Mouse (Mus musculus): Measurements from ENCODE around the gene Frs2. TPM values are rescaled to one million over a fixed set of nuclear protein-coding genes. Genes with fewer than 3 reads are reported as not detected.

Frs2 gene
- total RNA-seq, 2 experiments from 2014 or later = 28.0 to 30.0 TPM

- no peak for DNase-seq (ENCODE audit: low spot score in 2 of 2)
Observed at GRCm38 (mm10) chr10:117106244-117106643, 42.1 kb downstream of the Frs2 start.

DNA sequence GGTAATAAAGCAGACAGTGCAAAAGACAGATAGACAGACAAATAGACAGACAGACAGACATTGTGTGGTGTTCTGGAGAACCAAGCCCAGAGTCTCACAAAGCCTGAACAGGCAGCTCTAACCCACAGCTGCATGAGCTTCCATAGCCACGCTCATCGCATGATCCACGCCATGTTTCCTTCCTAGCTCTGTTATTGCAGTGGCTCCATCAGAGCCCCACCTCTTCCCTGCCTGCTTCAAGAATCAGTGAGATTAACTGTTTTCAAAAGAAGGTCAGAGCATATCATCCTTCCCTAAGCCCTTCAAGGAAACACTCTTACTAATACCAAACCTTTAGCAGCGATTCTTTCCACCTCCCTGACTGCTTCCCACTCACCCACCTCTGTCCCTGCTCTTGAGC, 43.3 kb downstream of the Frs2 start:
- DNase-seq (ENCODE audit: low spot score in 2 of 2) = no peak

GRCm38 (mm10) chr10:117103854-117104598, 44.3 kb downstream of the Frs2 start:
- no peak for DNase-seq (ENCODE audit: low spot score in 2 of 2)

DNA sequence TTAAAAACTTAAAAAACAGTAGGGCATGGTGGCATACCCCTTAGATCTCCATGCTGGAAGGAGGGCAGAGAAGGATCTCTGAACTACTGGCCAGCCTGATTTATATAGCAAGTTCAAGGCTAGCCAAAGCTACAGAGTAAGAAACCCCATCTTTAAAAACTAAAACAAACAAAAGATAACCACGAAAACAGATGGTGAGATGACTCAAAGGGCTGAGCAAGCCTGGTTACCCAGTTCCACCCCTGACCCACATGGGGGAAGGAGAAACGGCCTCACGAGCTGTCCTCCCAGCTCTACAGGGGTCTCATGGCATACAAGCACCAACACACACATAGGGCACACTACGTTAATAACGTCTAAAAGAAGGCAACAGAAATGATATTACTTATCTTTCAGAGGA, 48.2 kb downstream of the Frs2 start:
- DNase-seq (ENCODE audit: low spot score in 2 of 2) = no peak

DNA sequence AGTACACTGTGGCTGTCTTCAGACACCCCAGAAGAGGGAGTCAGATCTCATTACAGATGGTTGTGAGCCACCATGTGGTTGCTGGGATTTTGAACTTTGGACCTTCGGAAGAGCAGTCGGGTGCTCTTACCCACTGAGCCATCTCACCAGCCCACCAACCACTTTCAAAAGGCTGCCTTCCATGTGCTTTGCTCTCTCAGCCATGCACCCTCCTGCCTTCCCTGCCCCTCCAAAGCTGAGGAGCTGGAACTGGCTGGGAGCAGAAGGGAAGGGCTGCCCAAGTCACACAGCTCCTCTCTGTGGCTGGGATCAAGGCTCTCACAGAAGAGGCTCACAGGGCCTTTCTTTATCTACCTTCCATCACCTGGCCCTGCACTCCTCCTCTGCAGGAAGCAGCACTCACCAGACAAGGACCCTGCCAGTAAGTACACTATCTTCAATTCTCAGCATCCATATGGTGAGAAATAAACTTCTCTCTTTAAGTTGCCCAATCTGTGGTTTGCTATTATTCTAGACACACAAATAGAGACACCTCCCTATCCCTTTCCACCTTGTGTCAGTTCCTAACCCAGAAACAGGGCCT, 51.1 kb downstream of the Frs2 start:
- DNase-seq (ENCODE audit: low spot score in 2 of 2) = no peak

DNA sequence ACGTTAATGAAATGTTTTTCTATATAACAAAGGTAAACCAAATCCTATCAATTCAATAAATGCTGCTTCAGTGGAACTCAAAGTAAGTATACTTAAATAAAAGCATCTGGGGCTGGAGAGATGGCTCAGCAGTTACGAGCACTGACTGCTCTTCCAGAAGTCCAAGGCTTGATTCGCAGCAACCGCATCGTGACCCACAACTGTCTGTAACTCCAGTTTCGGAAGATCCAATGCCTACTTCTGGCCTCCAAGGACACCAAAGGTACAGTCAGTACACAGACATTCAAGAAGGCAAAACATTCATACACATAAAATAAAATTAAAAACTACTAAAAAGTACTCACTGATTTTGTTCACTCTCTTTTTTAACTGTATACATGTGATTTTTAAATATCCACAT, 52.2 kb downstream of the Frs2 start:
- DNase-seq (ENCODE audit: low spot score in 2 of 2) = no peak

DNA sequence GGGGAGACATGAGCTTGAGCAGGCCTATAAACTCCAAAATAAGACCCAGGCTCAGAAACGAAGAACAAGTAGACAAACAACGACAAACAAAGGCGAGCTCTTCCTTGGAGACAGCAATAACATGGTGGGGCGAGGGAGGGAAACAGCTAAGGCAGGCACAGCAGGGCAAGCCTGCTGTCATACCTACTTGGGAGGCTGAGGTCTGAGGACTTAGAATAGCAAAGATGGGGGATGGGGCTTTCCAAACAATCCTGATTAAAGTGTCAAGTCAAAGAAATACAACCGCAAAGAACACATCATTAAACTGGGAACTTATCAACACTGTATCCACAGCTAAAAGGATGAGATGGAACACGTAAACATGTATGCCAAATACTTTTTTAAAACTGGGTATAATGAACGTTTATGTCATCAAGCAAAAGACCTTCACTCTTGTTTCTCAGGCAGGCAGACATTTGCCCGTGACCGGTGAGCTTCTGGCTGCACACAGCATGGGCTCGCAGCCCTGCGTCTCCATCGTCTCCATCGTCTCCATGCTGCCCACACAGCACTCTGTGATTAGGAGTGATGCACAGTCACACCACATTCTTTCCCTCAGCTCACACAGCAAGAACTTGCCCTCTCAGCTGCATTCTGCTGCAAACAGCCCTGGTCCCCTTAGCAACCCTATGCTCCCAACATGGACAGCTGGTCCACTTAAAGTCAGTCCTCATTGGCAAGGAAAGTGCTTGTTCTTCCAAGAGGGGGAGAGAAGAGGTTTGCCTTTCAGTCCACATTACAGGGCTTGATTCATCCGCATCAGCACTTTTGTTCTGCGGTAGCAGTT, 53.6 kb downstream of the Frs2 start:
- peak; percentile 43 to 57 for DNase-seq (ENCODE audit: low spot score in 2 of 2)

GRCm38 (mm10) chr10:117089628-117090027, 58.7 kb downstream of the Frs2 start:
- DNase-seq (ENCODE audit: low spot score in 2 of 2) = no peak

- no peak for DNase-seq (ENCODE audit: low spot score in 2 of 2)
Observed at GRCm38 (mm10) chr10:117081914-117082359, 66.4 kb downstream of the Frs2 start.

DNA sequence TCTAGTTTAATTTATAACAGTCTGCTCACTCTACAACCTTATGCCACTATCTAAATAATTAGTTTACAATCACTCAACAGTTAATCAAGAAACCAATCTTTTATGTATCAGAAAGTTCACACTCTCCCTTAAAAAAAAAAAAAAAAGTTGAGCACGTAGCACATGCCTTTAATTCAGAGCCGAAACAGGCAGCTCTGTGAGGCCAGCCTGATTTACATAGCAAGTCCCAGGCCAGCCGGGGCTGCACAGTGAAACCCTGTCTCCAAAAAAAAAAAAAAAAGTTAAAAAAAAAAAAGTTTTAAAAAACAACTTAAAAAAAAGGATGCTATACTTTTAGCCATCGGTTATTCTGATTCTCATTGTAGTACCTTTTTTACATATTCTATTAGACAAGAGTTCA, 67.0 kb downstream of the Frs2 start:
- no peak for DNase-seq (ENCODE audit: low spot score in 2 of 2)

GRCm38 (mm10) chr10:117078284-117078683, 70.0 kb downstream of the Frs2 start:
- DNase-seq (ENCODE audit: low spot score in 2 of 2) = no peak

- DNase-seq (ENCODE audit: low spot score in 2 of 2) = no peak
Observed at GRCm38 (mm10) chr10:117073176-117073575, 75.2 kb downstream of the Frs2 start.

DNA sequence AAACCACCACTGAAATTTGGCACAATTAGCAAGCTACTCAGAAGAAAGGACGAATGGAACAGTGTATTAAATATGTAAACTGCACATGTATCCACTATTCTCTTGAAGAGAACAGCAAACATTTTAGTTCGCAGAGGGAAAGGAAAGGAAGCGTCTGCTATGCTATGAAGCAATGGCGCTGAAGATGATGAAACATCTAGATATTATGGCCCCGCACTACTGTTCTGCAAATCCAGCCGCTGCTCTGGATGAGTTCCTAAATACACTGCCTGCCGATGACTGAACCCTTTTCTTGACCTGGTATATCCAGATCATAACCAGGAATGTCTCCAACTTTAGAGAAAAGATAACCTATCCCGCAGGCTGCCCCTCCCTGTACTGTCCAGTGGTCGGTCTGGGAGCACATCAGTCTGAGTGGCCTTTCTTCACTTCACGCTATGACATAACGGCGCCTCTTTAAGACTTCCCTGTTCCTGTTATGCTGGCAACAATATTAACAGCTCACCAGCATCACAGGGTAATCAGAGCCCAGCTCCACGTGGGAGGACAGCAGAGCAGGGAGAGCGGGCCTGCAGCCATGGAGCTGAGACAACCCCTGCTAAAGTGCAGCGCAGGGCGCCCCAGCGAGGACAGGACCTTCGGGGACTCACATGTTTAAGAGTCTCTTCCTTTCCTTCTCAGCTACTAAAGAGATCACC, 76.0 kb downstream of the Frs2 start:
- DNase-seq (ENCODE audit: low spot score in 2 of 2) = no peak

DNA sequence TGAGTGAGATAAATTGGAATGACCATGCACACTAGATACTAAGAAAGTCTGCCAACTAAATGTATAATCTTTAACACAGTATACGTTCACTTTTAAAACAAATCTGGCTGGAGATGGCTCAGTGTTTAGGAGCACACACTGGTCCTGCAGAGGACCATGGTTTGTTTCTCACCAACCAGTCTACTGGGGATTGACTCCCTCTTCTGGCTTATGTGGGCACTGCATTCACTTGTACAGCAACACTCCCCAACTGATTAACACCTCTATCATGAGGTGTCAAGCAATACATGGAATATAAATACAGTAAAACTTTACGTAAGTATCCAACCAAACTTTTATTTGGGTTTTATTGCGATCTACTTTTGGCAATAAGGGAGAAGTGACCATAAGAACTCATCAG, 79.2 kb downstream of the Frs2 start:
- DNase-seq (ENCODE audit: low spot score in 2 of 2) = no peak

DNA sequence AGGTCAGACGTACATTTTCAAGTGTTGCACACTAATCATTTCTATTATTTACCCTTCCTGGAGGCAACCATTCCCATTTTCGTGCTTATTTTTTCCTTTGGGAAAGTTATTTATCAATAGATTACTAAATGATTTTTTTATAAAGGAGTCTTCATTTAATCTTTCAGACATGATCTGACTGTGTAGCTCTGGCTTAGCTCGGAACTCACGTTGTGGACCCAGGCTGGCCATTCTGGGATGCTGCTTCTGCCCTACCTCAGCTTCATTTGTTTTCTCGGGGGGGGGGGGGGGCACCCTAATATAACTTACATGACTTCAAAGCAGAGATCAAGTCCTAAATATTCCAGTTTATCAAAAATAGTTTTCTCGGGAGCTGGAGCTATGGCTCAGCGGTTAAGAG, 84.3 kb downstream of the Frs2 start:
- DNase-seq (ENCODE audit: low spot score in 2 of 2) = no peak

- peak; percentile 84 to 93 for DNase-seq (ENCODE audit: low spot score in 2 of 2)
Observed at GRCm38 (mm10) chr10:117063254-117064021, 84.9 kb downstream of the Frs2 start, which contains the start of gene Cct2. TSS of gene Cct2 (minus strand) at chr10:117063814.

- no peak for DNase-seq (ENCODE audit: low spot score in 2 of 2)
Observed at GRCm38 (mm10) chr10:117062894-117063253, 85.5 kb downstream of the Frs2 start.

DNA sequence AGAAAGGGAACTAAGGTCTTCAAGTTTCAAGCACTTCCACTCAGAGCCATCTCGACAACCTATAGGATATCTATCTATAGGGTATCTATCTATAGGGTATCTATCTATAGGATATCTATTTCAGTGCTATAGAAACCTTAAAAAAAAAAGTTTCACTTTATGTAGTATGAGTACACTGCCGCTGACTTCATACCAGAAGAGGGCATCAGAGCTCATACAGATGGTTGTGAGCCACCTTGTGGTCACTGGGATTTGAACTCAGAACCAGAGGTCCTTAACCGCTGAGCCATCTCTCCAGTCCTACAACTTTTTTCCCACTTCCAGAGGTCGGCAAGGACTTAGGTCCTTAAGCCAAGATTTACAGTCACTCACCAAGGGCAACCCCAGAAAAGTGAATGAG, 92.7 kb downstream of the Frs2 start:
- DNase-seq (ENCODE audit: low spot score in 2 of 2) = no peak

DNA sequence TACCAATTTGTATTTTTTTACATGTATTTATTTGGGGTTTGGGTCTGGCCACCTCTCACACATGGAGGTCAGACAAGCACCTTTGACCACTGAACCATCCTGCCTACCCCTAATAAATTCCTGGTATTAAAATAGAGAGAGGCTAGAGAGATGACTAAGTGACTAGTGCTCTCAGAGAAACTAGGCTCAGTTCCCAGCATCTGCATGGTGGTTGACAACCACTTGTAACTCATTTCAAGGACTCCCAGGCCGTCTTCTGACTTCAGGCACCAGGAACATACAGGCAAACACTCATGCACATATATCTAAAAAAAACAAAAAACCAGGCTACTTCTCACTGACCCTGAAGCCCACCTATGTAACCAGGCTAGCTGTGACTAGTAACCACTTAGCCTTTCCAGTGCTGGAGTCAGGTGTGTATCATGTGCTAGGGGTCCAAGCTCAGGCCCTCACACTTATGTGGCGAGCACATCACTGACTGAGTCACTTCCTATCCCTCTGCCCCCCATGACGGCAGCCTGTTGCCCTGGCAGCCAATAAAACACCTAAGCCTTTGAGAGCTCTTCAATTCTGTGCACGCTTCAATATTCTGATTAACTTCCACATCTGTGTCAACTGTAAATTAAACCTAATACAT, 98.3 kb downstream of the Frs2 start:
- DNase-seq (ENCODE audit: low spot score in 2 of 2) = no peak

- no peak for DNase-seq (ENCODE audit: low spot score in 2 of 2)
Observed at GRCm38 (mm10) chr10:117049253-117049652, 99.1 kb downstream of the Frs2 start.
